Mouse (Mus musculus) megakaryocyte progenitor cell, adult 5-6 weeks (primary cell): Measurements from ENCODE around the gene Zfp27. TPM values are rescaled to one million over a fixed set of nuclear protein-coding genes. Genes with fewer than 3 reads are reported as not detected.

Source experiments
- ATAC-seq: replicated peaks from 2 replicates; pipeline ENCODE4 v1.8.0; 2016; ENCODE audit warnings: mild to moderate bottlenecking, moderate TSS enrichment, inconsistent platforms; ENCODE audit not compliant: poor library complexity
- total RNA-seq, 2 experiments: library from RNA; stranded (forward) in 1 of 2; stranded (reverse) in 1 of 2; fragments of 157-497, 149-512 nt in 1 of 2; fragments of 200-1000 nt in 1 of 2; gene quantifications; 2 replicates each; pipeline versions ENCODE4 v1.2.3 to v1.2.4; 2015 to 2017

The Zfp27 gene
- 6.9 and 8.0 TPM in 2 replicates for total RNA-seq (2015)
- 5.5 and 12.1 TPM in 2 replicates for total RNA-seq (2017)

GRCm38 (mm10) chr7:29905966-29906681 lies at the start of gene Zfp27:
Gene Zfp27 (minus strand): TSS chr7:29906572.
- ATAC-seq = peak; percentile 76

GRCm38 (mm10) chr7:29954731-29955130 lies 48.4 kb upstream of the Zfp27 start:
- ATAC-seq = peak; percentile 51

- ATAC-seq = peak; percentile 74
Measured at GRCm38 (mm10) chr7:29953513-29954401, 47.4 kb upstream of the Zfp27 start, which contains the start of gene Zfp74. Gene Zfp74 (minus strand): TSS chr7:29954089.

GRCm38 (mm10) chr7:29953086-29953485 lies 46.7 kb upstream of the Zfp27 start:
- no peak for ATAC-seq

GRCm38 (mm10) chr7:29944201-29944600 lies 37.8 kb upstream of the Zfp27 start:
- no peak for ATAC-seq

GRCm38 (mm10) chr7:29943720-29944119 lies 37.3 kb upstream of the Zfp27 start:
- ATAC-seq = no peak

GRCm38 (mm10) chr7:29942740-29943139 lies 36.4 kb upstream of the Zfp27 start:
- no peak for ATAC-seq

GRCm38 (mm10) chr7:29941027-29941426 lies 34.7 kb upstream of the Zfp27 start:
- no peak for ATAC-seq

GRCm38 (mm10) chr7:29938856-29939255 lies 32.5 kb upstream of the Zfp27 start:
- no peak for ATAC-seq

- ATAC-seq = no peak
Measured at GRCm38 (mm10) chr7:29922780-29923179, 16.4 kb upstream of the Zfp27 start.

GRCm38 (mm10) chr7:29921439-29922093 lies 15.2 kb upstream of the Zfp27 start:
- ATAC-seq = no peak

GRCm38 (mm10) chr7:29918062-29918453 lies 11.7 kb upstream of the Zfp27 start:
- ATAC-seq = no peak

GRCm38 (mm10) chr7:29917371-29918061 lies 11.1 kb upstream of the Zfp27 start:
- no peak for ATAC-seq

- no peak for ATAC-seq
Measured at GRCm38 (mm10) chr7:29912172-29912571, 5.8 kb upstream of the Zfp27 start.

- no peak for ATAC-seq
Measured at GRCm38 (mm10) chr7:29910252-29910651, 3.9 kb upstream of the Zfp27 start.

GRCm38 (mm10) chr7:29908130-29908950 lies 2.0 kb upstream of the Zfp27 start, which contains the start of gene Zfp383:
Gene Zfp383 (plus strand): TSS chr7:29908223.
- peak; percentile 78 for ATAC-seq

- ATAC-seq = no peak
Measured at GRCm38 (mm10) chr7:29907206-29907605, 834 bp upstream of the Zfp27 start.

GRCm38 (mm10) chr7:29906682-29907058 lies 298 bp upstream of the Zfp27 start:
- no peak for ATAC-seq

GRCm38 (mm10) chr7:29904101-29904500 lies 2.3 kb downstream of the Zfp27 start:
- ATAC-seq = no peak

- no peak for ATAC-seq
Measured at GRCm38 (mm10) chr7:29898351-29898750, 8.0 kb downstream of the Zfp27 start.
